1 mouse cellular context compared by ENCODE assay signal in the genomic region with DNA sequence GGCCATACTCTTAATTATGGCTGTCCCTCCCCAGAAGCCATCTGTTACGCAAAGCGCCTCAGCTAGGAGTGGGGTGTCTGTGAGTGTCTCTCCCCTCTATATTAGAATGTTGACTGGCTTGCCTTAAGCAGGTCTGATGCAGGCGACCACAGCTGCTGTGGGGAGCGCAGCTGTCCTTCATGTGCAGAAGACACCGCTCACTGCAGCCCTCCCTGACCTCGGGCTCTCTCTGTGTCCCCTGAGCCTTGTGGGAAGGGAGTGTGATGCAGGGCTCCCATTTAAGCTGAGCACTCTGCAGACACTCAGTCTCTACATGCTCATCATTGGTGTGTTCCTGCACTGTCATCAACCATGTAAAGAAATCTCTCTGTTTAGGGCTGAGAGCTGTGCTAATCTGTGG.
TF ChIP-seq lines count a peak whose summit lies in the region.

No protein-coding gene starts in this region.

TF ChIP-seq in CH12.LX, 34 proteins besides CTCF, POLR2A, EP300 and RAD21 (continued from another document):
- TF ChIP-seq E2F4 (IDR thresholded peaks at IDR 0.05; ENCODE audit: insufficient replicate concordance, low read depth, low read length), result no peak
- no peak for TF ChIP-seq USF1 (IDR thresholded peaks at IDR 0.05; ENCODE audit: low read depth, low read length)
